Mouse (Mus musculus) lung, postnatal 0 days (tissue): ENCODE measurements around the gene Ncoa1.

Experiments
- CTCF ChIP-seq: IDR thresholded peaks from 2 replicates; pipeline ENCODE4 v1.5.1; 2016; ENCODE audit warnings: antibody characterized with exemption, mild to moderate bottlenecking
- EP300 ChIP-seq: IDR thresholded peaks from 2 replicates; pipeline ENCODE4 v1.6.1; 2016; ENCODE audit warnings: antibody characterized with exemption, mild to moderate bottlenecking, control low read depth

GRCm38 (mm10) chr12:4199271-4199670, 277.7 kb downstream of the Ncoa1 start:
- TF ChIP-seq CTCF (no peak), EP300 (no peak)
